Mouse (Mus musculus): ENCODE results near the gene Ahcy.
"Not testable (repeated sequence)": the region's sequence is repeated elsewhere in the genome, so short reads cannot be mapped to it uniquely, and the experiment has no call there.

Ahcy gene

GRCm38 (mm10) chr2:155075649-155076048, 1.4 kb upstream of the Ahcy start:
- no peak for DNase-seq (ENCODE audit: extremely low spot score, low read depth, low spot score)

DNA sequence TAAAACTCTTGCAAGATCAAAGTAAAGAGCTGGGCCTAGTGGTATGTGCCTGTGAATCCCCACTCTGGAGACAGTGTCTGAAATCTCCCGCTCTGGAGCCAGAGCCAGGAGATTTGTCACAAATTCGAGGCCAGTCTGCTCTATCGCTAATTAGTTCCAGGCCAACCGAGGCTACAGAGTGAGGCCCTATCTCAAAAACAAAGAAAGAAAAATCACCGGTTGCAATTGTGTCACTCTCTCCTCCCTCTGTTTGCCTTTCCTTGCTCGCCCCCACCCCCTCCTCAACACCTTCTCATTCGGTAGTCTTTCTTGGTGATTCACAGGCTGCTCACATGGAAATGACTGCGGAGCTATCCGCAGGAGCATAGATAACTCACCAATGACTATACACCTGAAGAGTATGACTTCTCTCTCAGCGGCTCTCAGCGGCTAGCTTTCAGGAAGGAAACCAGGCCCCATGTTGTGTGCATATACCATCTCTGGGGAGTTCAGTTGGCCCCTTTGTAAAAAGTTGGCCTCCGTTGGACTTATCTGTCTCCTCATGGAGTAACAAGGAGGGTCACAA, 551 bp upstream of the Ahcy start:
- DNase-seq (ENCODE audit: extremely low spot score, low read depth, low spot score) = no peak

DNA sequence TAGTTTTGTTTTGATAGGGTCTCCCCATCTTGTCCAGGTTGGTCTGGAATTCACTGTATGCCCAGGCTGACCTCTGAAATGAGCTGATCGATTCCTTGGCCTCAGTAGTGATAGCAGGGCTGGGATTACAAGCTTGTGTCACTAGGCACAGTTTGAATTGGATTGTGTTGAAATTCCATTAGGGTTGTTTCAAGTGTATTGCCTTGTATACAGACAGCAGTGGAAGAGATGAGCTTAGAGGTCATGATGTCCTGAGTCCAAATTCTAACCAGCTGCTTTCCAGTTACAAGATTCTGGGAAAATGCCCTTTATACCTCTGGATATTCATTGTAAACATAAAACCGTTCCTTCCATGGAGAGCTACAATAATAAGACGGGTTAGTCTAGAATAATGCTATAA, 950 bp downstream of the Ahcy start:
- DNase-seq (ENCODE audit: extremely low spot score, low read depth, low spot score) = no peak

DNA sequence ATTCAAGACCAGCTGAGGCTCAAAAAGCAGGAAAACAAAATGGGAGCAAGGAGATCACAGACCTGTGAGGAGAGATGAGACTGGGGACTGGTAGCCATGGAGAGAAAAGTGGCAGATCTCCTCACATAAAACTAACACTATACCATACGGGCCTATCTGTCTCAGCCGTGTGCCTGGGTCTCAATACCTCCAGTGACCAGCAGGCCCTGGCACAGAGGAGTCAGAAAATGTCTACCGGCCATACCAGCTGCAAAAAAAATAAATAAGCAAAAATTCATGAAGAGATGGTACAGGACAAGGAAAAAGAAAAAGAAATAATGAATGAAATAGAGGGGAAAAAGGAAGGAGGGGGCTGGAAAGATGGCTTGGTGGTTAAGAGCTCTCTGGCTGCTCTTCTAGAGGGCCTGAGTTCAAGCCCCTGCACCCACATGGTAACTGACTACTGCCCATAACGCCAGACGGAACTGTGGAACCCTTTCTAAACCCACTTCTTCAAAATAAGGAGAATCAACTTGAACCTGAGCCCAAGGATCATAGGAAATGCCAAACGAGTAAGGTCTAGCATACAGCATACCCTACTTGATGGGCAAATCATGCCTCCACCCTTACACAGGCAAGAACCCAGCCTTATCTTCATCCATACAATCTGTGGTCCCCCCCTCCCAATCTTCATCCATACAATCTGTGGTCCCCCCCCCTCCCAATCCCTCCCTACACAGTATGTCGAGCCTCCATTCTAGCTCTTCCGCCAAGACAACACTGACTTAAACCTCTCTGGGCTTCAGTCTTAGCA, 1.7 kb downstream of the Ahcy start:
- DNase-seq (ENCODE audit: extremely low spot score, low read depth, low spot score) = no peak

- DNase-seq (ENCODE audit: extremely low spot score, low read depth, low spot score) = no peak
These were observed 3.3 kb downstream of the Ahcy start for GRCm38 (mm10) chr2:155071027-155071426.

DNA sequence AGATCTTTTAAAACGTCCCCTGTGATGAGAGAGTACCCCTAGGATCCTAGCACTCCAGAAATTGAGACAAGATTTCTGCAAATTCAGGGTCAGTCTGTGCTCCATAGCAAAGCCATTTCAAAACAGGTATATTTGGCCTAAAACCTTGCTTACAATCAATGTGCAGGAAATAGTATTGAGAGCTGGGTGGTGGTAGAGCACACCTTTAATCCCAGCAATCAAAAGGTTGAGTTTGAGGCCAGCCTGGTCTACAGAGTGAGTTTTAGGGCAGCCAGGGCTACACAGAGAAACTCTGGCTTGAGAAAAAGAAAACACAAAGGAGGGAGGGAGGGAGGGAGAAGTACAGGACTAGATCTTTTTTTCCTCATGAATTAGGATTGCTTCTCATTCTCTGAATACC, 16.9 kb downstream of the Ahcy start:
- no peak for DNase-seq (ENCODE audit: extremely low spot score, low read depth, low spot score)

DNA sequence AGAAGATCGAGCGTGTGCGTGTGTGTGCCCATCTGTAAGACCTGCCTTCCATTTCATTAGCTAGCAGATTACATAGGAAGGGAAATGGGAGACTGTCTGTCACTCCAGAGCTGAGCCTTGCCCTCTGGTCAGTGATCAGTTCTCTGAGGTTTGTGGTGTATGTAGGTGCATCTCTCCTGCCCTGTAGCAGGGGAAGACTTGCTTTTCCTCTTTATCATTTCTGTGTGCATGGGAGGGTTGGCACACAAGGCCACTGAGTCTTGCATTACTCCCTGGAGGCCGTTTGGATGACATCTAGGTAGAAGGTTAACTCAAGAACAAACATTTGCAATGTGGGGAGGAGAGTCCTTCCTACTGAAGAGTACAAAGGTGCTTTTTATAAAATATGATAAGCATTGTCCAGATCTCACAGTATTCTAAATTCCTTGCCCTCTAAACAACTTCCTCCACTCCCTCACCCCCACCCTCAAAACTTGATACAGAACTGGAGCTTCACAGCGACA, 18.2 kb downstream of the Ahcy start:
- no peak for DNase-seq (ENCODE audit: extremely low spot score, low read depth, low spot score)

DNA sequence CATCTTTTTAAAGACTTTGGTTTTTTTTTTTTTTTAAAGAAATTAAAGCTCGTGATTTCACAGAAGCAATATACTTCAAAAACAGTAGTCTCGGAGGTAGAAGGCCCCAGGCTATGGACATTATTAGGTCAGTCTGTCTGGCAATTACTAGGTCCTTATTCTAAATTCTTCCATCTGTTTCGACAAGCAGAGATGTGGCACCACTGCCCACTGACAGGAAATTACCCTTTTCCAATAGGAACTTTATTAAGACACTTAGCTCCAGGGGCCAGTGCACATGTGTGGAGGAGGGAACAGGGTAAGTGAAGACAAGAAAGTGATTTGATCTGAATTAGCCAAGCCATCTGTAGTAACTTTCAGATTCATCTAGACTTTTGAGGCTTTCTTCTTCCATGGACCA, 19.6 kb downstream of the Ahcy start:
- peak; percentile 75 for DNase-seq (ENCODE audit: extremely low spot score, low read depth, low spot score)

DNA sequence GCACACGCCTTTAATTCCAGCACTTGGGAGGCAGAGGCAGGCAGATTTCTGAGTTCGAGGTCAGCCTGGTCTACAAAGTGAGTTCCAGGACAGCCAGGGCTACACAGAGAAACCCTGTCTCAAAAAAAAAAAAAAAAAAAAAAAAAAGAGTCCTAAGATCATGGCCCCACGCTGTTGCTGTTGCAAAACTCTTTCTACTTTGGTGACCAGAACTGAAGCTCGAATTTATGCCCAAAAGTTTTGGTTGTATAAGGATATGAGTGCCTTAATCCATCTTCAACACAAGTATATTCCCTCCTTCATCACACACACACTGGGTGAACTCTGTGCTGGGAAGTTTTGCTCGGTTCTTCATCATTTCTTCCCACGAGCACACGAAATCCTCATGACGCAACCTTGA, 20.8 kb downstream of the Ahcy start:
- DNase-seq (ENCODE audit: extremely low spot score, low read depth, low spot score) = not testable (repeated sequence)

GRCm38 (mm10) chr2:155052681-155053080, 21.6 kb downstream of the Ahcy start:
- DNase-seq (ENCODE audit: extremely low spot score, low read depth, low spot score) = no peak

DNA sequence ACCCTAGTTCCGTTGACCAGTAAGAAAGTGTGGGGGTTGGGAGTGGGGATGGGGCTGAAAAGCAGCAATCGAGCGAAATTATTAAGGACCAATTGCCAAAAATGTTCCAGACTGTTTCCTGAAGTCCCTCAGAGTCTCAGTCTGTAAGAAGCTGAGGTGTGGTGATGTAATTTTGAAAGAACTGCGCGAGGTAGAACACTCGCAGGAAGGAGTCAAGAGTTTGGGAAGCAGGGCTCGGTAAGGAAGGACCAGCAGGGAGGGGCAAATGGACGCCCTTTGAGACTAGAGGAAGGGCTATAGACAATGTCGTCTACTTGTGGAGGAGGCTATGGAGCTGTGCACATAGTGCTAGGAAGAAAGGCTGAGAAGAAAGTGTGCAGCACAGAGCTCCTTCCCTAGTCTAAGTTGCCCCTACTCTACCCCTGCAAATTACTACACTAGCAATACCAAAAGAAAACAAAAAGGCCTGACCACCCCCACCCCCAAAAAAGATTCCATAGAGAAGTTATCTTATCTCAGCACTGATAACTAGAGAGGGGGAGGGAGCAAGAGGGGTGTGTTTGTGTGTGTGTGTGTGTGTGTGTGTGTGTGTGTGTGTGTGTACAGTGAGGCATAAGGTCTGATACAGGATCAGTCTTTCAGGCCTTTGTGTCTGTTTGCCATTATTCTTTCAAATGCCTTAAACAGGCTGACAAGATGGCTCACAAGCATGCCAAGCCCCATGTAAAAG, 22.5 kb downstream of the Ahcy start:
- DNase-seq (ENCODE audit: extremely low spot score, low read depth, low spot score) = no peak

GRCm38 (mm10) chr2:155050504-155051236, 23.6 kb downstream of the Ahcy start:
- peak; percentile 89 for DNase-seq (ENCODE audit: extremely low spot score, low read depth, low spot score)

DNA sequence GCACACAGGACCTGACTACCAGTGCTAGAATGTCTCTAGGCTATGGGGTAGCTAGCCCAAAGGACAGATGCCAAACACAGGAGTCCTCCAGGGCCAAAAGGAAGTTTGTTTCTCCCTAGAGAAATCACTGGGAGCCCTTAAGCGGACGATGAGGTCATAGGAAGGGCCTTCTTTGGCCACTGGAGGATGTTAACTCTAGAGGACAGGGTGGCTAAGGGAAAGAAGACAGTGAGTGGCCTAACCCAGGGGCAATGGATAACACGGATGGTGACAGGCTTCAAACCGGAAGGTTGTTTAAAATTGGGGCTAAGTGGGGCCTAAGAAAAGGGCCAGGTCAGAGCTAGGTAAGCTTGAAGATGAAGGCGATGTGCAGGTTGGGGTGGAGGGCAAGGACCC, 24.2 kb downstream of the Ahcy start:
- no peak for DNase-seq (ENCODE audit: extremely low spot score, low read depth, low spot score)

GRCm38 (mm10) chr2:155047452-155048178, 26.7 kb downstream of the Ahcy start:
- DNase-seq (ENCODE audit: extremely low spot score, low read depth, low spot score) = peak; percentile 56

DNA sequence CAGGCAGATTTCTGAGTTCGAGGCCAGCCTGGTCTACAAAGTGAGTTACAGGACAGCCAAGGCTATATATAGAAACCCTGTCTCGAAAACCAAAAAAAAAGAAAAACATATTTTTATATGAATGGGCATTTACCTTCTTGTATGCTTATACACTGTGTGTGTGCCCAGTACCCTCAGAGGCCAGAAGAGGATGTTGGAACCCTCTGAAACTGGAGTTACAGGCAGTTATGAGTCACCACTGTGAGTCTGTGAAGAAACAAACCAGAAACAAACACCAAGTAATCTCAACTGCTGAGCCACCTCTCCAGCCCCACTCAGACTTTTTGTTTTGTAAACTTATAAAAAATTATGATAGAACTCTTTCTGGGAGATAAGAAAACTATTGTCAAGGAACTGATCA, 27.5 kb downstream of the Ahcy start:
- DNase-seq (ENCODE audit: extremely low spot score, low read depth, low spot score) = no peak

DNA sequence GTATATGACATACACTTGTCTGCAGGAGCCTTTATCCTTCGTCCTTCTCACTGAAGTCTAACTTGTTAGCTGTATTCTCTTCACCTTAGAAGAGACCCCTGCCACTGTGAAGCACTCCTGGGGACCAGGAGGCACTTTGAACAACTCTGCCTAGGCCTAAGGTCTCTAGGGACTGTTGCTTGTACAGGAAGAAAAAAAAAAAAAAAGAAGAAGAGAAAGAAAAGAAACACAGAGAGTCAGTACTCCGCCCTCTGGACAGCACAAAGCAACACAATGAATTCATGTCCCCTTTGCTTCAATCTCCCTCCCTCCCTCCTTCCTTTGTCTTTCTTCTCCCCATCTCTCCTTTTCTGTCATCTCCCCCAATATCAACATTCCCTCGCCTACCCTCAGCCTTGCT, 29.2 kb downstream of the Ahcy start:
- no peak for DNase-seq (ENCODE audit: extremely low spot score, low read depth, low spot score)

DNA sequence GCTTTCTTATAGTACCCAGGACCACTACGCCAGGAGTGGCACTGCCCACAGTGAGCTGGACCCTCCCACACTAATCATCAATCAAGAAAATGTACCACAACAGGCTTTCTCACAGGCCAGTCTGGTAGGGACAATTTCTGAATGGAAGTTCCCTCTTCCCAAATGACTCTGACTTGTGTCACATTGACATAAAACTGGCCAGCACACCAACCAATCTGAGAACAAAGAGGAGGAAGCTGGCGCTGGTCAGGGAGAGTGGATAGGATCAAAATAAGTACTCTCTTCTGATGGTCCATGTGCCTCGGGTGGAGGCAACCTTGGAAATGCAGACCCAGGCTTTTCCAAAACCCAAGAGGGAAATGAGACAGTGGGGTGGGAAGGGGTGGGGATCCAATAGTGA, 29.8 kb downstream of the Ahcy start:
- no peak for DNase-seq (ENCODE audit: extremely low spot score, low read depth, low spot score)

GRCm38 (mm10) chr2:155039956-155040355, 34.3 kb downstream of the Ahcy start:
- no peak for DNase-seq (ENCODE audit: extremely low spot score, low read depth, low spot score)

GRCm38 (mm10) chr2:155032938-155033710, 41.2 kb downstream of the Ahcy start:
- no peak for DNase-seq (ENCODE audit: extremely low spot score, low read depth, low spot score)

DNA sequence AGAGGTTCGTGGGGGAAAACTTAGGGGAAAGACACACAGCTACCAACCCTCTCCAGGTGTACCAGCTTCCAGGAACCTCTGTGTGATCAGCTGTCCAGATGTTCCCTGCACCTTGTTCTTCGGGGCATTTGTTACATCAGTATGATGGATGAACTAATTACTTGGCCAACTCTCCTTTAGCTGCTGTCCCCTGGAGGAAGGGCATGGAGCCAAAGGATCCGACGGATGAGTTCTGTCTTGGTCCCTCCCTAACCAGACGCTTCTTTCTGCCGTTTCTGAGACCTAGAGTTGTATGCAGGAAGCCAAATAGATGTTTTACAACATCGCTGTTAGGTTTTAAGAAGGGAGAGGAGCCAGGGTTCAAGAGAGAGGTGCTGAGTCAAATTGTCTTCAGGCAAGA, 43.5 kb downstream of the Ahcy start:
- DNase-seq (ENCODE audit: extremely low spot score, low read depth, low spot score) = no peak

All from hindlimb bud, embryonic 11.5 days (tissue).